ENCODE assay signal across 16 mouse cellular contexts in the genomic region with DNA sequence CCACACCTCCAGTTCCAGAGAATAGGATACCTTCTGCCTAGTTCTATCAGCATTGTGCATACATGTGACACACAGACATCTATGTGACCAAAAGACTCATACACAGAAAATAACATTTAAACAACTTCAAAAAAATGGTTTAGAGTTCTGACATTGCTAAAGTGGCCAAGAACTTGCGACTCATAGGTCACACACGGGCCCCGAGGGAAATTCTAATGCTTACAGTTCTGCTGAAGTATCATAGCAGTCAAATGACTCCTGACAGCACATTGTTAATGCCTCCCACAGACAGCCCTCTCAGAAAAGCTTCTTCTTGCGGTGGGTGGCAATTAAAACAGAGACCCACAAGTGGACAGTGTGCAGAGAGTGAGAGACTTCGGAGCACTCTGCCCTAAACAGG.
"Had no signal": no experiment of that assay in that cellular context is flagged by ENCODE, and none has a peak within 500 bp of the region (broad histone marks: within the 10 kb centered on the region; RNA-seq: fewer than 3 reads in every experiment).

No protein-coding gene starts in this region.

- H3K4me3 ChIP-seq: liver, embryonic 13.5 days; liver, embryonic 15.5 days; lung, embryonic 15.5 days; midbrain, embryonic 10.5 days; midbrain, embryonic 12.5 days; neural tube, embryonic 12.5 days had no signal

- DNase-seq: liver, embryonic 13.5 days; liver, postnatal 0 days; lung, adult 2 months; lung, postnatal 14 days; lung, postnatal 36 days; midbrain, embryonic 14.5 days; right cerebral cortex, postnatal 14 days; spleen, adult 18-20 months; thymus, adult 18-20 months; thymus, postnatal 25 days; thymus, postnatal 4 days had no signal

- H3K4me2 ChIP-seq: liver, embryonic 13.5 days; liver, embryonic 15.5 days; lung, embryonic 15.5 days; midbrain, embryonic 12.5 days; neural tube, embryonic 12.5 days had no signal

- H3K36me3 ChIP-seq: liver, embryonic 13.5 days; liver, embryonic 15.5 days; lung, embryonic 15.5 days; midbrain, embryonic 10.5 days; midbrain, embryonic 12.5 days; neural tube, embryonic 12.5 days had no signal

- H3K27me3 ChIP-seq: liver, embryonic 13.5 days; liver, embryonic 15.5 days; lung, embryonic 15.5 days; midbrain, embryonic 12.5 days; neural tube, embryonic 12.5 days had no signal
